Mouse (Mus musculus) Muller cell, postnatal 12 days (primary cell): ENCODE results near the gene Nckap1l.
A peak's percentile ranks its signal among the peaks of the same experiment; 100 is the strongest.
"Not testable (repeated sequence)": the region's sequence is repeated elsewhere in the genome, so short reads cannot be mapped to it uniquely, and the experiment has no call there.

Experiments
- DNase-seq: peaks from one replicate; pipeline ENCODE4 v3.0.0-alpha.2; 2015; ENCODE audit errors: inconsistent ontology term

The Nckap1l gene

GRCm38 (mm10) chr15:103453551-103454218, at the start of gene Nckap1l:
Gene Nckap1l (plus strand): TSS chr15:103453794.
- DNase-seq: no peak

- DNase-seq: not testable (repeated sequence)
Measured at GRCm38 (mm10) chr15:103405586-103405985, 48.0 kb upstream of the Nckap1l start.

DNA sequence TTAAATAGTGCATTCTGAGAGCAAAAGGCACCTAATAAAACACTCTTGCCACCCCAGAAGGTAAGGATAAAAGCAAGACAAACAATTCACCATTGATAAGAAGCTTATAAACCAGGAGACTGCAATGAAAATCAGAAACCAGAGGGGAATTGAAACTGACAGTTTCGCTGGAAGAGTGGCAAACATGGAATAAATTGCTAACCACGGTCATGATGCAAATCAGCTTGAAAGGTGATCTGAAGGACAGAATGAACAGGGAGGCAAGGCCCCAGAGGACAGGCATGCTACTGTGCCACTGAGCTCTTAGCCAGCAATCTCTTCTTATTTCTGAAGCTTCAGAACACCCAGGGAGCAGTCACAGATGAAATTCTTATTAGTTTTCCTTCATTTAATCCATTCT, 26.6 kb upstream of the Nckap1l start:
- peak; percentile 10 for DNase-seq

DNA sequence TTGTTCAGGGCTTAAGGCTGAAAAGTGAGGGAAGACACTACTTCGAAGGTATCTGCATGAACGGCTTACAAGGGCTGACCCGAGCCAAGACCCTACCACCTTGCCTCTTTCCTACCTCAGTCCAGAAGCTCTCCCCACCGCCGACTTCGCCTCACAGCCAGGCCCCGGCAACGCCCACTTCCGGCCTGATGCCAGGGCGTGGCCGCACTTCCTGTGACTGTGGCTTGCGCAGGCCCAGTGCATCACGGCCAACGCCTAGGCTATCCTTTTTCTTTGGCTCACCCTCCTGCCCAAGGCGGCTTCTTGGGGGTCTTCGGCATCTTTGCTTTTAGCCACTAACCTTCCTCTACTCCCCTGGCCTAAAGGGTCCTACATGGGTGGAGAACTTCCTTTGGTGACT, 23.4 kb upstream of the Nckap1l start, which contains the start of gene Gtsf1:
Gtsf1 (minus strand) TSS at position 230 of the 400 bp plus-strand sequence.
- no peak for DNase-seq

DNA sequence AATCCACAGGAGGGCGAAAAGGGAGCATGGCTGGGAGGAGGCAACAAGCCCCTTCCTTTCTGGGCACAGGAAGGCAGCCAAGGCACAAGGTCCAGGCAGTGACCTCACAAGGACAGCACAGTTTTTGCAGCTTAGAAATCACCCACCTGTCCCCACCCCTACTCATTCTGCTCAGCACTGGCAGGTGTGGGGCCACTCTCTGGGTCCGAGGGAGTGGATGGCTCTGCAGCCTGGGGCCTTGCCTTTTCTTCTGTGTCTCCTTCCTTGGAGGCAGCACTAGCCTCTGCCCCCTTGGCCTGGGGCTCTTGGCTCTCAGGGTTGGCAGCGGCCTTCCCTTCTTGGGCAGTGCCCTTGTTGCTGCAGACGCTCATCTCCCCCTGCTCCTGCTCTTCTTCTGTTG, 7.6 kb upstream of the Nckap1l start:
- DNase-seq: not testable (repeated sequence)

GRCm38 (mm10) chr15:103448369-103448768, 5.2 kb upstream of the Nckap1l start, which contains the start of gene Gtsf2:
Gene Gtsf2 (minus strand): TSS chr15:103448469.
- DNase-seq: no peak

- DNase-seq: no peak
Measured at GRCm38 (mm10) chr15:103454449-103454848, 855 bp downstream of the Nckap1l start.

DNA sequence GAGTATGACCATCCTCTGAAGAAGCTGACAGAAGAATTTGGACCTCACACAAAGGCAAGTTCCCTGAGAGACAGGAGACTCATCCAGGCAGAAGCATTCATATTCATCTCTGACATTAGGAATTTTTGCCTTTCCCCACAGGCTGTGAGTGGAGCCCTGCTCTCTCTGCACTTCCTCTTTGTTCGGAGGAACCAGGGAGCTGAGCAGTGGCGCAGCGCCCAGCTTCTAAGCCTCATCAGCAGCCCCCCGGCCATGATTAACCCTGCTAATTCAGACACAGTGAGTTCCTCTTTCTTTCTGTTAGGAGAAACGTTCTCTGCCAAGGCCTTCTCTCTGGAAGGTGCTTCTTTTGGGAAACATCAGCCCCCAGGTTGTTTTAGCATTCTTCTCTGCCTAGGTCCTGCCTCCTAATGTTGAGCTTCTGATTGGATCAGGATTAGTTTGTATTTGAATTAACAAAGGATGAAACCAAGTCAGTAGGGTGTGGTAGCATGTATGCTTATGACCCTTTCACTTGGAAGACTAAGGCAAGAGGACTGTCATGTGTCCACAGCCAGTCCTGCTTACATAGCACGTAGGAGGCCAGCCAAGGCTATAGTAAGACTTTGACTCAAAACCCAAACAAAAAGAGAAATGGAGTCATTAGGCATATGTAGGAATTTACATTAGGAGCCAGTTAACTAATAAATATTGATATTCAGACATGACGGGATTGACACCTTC, 9.1 kb downstream of the Nckap1l start:
- peak; percentile 92 for DNase-seq

- no peak for DNase-seq
Measured at GRCm38 (mm10) chr15:103471488-103472194, 18.0 kb downstream of the Nckap1l start.

DNA sequence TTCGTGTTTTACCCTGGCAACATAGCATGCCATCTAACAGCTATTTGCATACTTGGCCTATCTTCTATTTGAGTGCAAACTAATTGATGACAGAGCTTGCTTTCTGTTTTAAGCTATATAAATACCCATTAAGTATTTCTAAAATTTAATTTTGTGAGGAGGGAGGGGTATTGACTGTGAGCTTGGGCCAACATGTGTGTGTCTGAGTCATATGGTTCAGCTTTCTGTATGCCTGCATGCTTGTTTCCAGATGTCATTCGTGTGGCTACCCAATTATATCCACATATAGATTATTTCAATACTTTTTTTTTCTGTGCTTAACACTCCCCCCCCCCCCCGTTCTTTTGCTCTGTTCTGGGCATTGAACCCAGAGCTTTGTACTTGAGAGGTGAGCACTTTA, 18.7 kb downstream of the Nckap1l start:
- DNase-seq: no peak

DNA sequence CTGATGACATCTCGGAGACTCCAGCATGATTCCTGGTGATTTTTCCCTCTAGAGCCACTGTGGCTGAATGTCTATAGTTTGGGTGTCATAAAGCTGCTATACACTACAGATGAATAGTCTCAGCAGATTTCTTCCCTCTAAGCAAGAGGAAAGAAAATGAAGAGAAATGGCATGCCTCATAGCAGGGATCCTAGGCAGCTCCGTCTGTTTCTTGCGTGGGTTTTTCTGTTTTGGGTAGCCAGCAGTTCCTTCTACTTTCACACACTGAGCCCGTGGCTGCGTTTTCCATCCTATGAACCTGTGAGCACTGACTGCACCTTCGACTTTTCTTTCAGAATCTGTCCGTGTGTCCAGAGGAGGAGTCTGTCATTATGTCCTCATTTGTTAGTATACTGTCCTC, 19.6 kb downstream of the Nckap1l start:
- no peak for DNase-seq

DNA sequence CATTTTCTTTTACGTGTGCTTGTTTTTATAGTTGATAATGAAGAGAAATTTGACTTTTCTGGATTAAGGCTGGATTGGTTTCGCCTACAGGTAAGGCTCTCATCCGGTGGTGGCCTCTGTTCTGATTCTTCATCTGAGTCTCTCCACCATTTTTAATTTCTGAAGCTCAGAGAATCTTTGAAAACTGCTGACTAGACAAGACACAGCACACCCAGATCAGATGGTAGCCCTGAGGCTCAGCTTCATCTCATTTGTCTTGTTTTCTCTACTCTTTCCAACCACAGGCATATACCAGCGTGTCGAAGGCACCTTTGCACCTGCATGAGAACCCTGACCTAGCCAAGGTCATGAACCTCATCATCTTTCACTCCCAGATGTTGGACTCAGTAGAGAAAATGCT, 20.2 kb downstream of the Nckap1l start:
- DNase-seq: no peak

DNA sequence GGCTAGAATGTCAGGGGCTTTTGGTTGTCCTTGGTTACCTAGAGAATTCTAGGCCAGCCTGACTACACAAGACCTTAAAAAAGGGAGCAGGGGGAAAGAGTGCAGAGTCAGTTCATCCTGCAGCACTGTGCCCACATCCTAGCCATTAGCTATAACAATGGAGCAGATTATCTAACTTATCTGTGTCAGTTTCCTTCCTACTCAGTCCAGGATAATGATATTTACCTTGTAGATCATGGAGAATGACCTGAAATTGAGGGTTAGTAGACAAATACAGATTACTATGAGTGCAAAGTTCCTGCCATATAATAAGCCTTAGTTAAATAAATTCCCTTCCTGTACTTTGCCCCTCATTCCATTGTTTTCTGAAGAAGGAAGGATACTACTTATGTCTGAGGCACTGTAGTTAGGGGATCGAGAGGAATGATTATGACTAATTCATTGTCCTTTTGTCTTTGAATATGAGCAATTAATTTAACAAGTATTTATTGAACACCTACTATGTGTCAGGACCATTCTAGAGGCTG, 25.5 kb downstream of the Nckap1l start:
- DNase-seq: no peak

GRCm38 (mm10) chr15:103480129-103480528, 26.5 kb downstream of the Nckap1l start:
- DNase-seq: no peak

DNA sequence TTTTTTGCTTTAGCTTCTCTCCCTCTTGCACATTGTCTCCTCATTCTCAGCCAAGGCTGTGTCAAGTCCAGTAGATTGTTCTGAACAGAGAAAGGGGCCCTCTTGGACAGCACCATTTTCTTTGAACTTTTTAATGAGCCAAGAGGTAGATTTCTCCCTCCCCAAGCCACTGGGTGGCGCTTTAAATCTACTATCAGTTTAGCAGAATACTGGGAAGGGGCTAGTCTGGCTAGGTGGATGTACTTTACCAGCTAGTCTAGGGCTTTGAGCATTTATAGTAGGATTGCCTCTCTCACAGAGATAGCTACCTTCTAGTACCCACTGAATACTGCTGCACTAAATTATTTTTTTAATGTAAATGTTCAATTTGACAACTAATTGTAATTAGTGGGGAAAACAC, 28.9 kb downstream of the Nckap1l start:
- DNase-seq: peak; percentile 55

DNA sequence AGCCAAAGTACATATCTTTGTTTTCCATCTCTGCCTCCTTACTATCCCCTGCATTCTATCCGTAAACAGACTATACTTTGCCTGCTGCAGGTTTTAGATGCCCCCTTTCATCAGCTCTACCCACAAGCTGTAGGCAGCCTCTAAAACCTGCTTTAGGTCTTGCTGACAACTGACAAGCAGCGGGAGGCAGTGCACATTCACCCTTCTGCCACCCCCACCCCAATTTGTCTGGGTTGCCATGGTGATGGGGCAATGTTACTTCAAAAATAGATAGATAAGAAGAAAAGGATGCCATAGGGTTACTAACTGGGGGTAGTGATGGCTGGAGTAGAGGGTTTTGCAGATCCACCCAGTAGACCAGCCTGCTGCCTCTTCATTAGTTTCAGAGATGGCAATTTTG, 30.9 kb downstream of the Nckap1l start:
- DNase-seq: no peak

DNA sequence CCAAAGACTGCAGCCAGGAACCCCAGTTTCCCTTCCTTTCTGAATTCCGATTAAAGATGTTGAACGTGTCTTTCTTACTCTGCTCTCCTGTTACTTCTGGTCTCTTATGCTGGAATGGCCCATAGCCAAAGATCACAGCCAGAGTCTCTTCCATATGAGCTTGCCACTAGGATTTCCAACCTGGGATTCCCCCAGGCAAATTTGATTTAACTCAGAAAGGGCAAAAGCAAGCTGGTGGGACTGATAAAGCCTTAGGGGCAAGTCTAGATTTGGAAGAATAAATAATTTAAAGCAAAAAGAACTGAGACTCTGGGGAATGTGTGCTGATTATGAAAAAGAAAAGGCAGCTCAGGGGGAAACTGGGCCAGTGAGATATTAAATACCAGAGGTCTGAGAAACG, 31.5 kb downstream of the Nckap1l start:
- DNase-seq: no peak

- DNase-seq: no peak
Measured at GRCm38 (mm10) chr15:103486658-103487057, 33.1 kb downstream of the Nckap1l start.

DNA sequence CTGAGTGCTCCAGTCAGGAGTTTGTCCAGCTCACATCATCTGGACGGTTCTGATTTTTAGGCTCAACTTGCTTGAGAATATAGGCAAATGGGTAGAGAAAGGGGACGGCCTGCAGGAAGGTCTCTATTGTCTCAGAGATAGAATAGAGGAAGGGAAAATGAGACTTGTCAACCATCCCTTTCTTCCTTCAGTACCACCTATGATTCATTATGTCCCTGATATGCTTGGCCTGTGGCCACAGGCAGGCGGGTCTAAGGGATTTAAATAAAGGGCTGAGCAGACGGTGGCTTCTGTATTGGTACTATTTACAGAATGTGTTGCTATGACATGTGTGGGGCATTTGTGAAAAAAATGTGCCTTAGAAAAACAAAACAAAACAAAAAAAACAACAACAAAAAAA, 34.7 kb downstream of the Nckap1l start:
- no peak for DNase-seq

DNA sequence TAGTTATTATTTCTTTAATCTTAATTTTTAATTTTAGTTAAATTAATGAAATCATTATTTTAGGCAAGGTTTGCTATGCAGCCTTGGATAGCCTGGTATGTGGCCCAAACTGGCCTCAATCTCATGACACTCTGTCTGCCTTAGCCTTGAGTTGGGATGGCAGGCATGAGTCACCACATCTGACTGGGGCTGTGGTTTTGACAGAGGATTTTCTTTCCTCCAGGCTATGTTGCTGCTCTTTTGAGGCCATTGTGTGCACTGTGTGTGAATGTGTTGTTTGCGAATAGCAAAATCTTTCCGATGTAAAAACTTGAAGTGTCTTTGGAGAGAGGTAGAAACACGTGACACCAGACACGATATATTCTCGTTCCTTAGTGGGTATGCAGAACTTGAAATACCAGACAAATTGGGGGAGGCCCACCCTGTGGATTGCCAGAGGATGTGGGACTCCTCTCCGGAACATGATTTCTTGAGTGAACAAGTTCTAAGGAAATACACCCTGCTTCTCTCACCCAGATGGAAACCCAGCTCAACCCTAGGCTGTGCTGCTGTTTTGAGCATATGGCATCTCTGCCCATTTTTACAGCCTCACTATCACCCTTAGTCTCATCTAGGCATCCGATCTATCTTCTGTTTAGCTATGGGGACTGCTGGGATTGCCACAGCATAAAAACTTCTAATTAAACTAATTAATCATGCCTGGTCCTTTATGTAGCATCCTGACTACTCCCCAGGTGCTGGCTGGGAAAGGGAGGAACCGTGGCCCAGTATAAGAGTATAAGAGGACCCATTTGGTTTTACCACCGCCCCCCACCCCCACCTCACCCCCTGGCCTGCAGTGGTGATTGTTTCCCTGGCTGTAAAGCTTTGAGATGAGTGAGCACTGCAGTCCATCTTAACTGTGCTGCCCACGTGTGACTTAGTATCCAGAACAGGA, 42.9 kb downstream of the Nckap1l start:
- DNase-seq: peak; percentile 89

DNA sequence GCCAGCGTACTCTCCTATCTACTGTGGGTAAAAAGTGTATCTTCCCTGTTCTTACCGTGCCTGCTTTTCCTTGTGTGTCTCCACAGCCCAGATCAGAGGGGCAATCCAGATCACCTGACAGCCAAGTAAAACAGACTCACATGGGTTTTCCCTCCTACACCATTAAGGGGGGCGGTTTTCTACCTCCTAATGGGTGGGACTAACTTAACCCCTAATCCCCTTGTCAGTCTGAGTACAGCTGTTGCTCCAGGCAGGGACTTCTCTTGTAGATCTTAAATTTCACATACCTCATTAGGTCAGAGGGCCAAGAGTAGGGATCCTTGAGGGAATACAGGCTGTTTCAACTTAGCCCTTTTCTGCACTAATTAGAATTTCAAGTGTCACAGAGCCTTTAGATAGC, 44.6 kb downstream of the Nckap1l start:
- no peak for DNase-seq
